Mouse (Mus musculus): ENCODE measurements around the gene Snhg11. TPM values are rescaled to one million over a fixed set of nuclear protein-coding genes. Genes with fewer than 3 reads are reported as not detected.
A peak's percentile ranks its signal among the peaks of the same experiment; 100 is the strongest.

Snhg11 gene
- total RNA-seq (2015) (0.17 and 0.24 TPM in 2 replicates), total RNA-seq (2017) (0.03 and 0.17 TPM in 2 replicates)

GRCm38 (mm10) chr2:158375443-158376122 lies at the start of gene Snhg11:
Snhg11 (plus strand) TSS chr2:158375638.
- peak; percentile 78 for ATAC-seq (replicated peaks; ENCODE audit: poor library complexity)

DNA sequence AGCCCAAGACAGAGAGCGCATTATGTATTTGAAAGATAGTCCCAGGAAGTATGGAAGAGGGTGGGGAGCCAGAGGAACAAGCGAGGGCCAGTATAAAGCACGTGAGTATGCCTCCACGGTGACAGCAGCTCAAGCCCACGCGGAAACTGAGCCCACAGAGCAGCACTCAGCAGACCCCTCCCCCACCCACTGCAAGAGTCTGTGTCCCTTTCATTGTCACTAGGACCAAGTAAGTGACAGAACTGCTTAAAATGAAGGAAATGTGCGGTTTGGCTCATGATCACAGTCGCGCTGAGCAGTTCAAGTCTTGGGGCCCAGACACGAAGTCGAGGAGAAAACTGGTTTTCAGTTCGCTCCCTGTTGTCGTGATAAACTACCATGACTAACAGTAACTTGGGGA lies 41.1 kb upstream of the Snhg11 start:
- ATAC-seq (replicated peaks; ENCODE audit: poor library complexity): no peak

- no peak for ATAC-seq (replicated peaks; ENCODE audit: poor library complexity)
Measured at GRCm38 (mm10) chr2:158337698-158338097, 37.7 kb upstream of the Snhg11 start.

- ATAC-seq (replicated peaks; ENCODE audit: poor library complexity): peak; percentile 88
Measured at GRCm38 (mm10) chr2:158339948-158340564, 35.4 kb upstream of the Snhg11 start.

DNA sequence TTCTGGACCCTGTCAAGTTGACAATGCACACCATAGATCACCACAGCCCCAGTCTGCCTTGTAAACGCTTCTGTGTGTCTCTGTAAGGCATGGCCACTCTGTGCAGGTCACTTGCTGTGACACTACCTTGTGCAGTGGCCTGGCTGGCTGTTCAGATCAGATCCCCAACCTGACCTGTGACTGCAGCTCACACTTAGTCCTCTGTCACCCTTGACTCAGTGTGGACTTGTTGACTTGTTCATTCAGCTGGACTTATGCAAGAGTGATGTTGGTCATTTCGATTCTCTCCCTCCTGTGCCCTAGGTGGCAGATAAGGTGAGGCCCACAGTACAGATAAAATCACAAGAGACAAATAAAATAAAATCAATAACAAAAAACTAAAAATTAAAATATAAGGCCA lies 34.1 kb upstream of the Snhg11 start:
- no peak for ATAC-seq (replicated peaks; ENCODE audit: poor library complexity)

GRCm38 (mm10) chr2:158343495-158343894 lies 31.9 kb upstream of the Snhg11 start:
- ATAC-seq (replicated peaks; ENCODE audit: poor library complexity): peak; percentile 65

GRCm38 (mm10) chr2:158346467-158346866 lies 29.0 kb upstream of the Snhg11 start:
- ATAC-seq (replicated peaks; ENCODE audit: poor library complexity): 0 out of 2 replicates have a peak, but pooled peaks have one; percentile 13

GRCm38 (mm10) chr2:158347868-158348267 lies 27.6 kb upstream of the Snhg11 start:
- peak; percentile 87 for ATAC-seq (replicated peaks; ENCODE audit: poor library complexity)

DNA sequence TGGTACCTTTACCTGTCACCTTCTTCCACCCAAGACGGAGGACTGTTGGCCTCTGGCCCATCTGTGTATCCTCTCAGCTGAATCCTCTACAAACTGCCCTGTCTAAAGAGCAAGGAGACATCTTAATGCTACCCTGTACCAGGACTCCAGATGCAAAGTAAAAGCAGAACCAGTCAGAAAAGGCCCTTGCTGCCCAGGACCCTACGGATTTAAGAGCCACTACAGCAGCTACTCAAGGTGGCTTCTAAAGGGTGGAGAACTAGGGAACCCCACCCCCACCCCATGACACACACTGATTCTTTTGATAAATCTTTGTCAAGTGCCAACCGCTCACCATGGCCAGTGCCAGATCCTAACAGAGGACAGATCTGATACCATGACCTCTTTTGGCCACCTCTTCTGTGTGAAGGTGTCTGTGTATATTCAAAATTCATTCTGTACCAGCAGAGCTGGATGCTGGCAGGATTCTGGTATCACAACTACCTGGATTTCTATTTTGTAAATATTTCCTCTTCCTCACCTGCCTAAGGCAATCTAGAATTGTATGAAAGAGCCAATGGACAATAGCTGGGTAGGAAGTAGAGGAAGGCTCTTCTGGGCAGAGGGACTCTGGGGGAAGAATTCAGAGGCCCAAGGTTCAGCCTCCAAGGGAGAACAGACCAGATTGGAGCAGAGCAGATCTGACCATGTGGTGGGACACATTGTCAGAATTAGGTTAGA lies 22.5 kb upstream of the Snhg11 start:
- ATAC-seq (replicated peaks; ENCODE audit: poor library complexity): no peak

DNA sequence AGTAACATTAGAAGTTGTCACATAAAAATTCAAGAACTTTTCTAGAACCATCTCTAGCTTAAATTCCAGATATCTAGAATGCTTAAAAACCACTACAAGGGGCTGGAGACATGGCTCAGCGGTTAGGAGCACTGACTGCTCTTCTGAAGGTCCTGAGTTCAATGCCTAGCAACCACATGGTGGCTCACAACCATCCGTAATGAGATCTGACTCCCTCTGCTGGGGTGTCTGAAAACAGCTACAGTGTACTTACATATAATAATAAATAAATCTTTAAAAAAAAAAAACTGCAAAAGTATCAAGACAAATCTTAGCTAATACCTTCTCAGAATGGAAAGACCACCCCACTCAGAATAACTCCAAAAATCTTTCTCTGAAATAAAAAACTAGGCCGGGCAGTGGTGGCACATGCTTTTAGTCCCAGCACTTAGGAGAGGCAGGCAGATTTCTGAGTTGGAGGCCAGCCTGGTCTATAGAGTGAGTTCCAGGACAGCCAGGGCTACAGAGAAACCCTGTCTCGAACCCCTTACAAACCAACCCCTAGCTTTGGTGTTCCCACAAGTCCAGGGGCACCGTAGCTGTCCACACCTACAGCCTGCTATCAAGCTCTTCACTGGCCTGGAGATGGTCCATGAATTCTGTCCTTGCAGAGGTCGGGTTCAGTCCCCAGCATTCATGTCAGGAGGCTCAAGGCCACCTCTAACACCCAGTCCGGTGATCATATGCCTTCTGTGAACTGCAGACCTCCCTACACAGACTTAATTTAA lies 20.9 kb upstream of the Snhg11 start:
- ATAC-seq (replicated peaks; ENCODE audit: poor library complexity): no peak

DNA sequence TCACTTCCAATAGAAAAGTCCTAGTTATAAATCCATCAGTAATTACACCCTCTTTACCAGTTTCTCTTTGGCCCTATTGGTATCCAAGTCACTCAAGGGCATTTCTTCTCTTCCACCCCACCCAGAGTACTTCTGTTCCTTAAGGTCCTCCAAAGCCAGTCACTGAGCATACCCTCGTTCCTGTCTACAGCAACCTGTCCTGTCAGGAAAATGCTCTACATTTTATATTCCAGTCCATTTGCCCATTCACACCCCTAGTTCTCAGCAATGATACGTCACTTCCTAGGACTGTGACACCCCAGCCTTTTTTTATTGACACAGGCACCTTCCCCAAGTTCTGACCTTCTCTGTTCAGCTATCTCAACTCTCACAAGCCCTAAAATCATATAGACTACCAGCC lies 20.2 kb upstream of the Snhg11 start:
- ATAC-seq (replicated peaks; ENCODE audit: poor library complexity): no peak

DNA sequence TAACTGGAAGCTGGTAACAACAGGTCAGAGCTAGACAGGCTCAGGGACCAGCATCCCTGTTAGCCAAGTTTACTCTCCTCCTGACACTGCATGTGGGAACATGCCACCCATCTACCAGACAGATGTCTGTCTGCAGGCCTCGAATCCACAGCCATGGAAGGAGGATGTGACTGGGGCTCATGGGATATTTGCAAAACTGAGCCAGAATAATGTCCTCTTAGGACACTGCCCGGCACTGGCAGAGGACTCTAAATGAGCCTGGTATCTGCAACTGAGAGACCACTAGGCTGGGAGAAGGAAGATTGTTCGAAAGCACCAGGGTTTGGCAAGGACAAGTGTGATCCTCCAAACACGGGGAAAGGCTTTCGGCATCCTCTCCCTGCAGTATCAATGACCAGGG lies 19.3 kb upstream of the Snhg11 start:
- no peak for ATAC-seq (replicated peaks; ENCODE audit: poor library complexity)

DNA sequence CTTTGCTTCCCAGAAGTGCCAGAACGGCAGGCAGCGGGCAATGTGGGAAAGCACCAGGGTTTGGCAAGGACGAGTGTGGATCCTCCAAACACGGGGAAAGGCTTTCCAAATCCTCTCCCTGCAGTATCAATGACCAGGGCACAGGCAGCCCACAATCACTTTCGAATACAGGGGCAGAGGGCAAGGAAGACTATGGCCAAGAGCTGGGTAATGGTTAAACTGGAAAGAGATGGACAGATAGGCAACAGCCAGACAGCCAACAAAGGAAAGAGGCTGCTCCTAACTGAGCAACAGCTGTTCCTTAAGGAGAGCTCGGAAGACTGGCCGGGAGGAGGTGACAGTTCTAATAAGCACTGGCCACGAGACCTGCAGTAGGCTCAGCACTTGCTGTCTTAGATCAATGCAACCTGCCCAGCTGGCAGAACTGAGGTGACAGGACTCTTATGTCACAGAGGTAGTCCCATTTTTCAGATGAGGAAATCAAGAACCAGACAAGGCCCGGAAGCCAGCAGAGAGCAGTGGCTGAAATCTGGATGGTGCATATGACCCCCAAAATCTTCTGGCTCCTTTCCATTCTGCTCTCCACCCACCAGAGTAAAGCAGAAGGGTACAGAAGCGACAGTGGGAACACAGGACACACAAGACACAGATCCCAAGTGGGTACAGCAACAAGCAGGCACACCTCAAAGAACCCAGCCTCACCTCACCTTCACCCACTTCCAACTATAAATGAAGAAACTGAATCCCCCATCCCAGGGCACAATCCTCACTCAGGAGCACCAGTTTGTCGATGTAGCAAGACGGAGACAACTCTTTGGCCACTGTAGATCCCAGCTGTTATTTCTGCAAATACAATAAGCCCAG lies 15.4 kb upstream of the Snhg11 start:
- no peak for ATAC-seq (replicated peaks; ENCODE audit: poor library complexity)

GRCm38 (mm10) chr2:158360873-158361677 lies 14.4 kb upstream of the Snhg11 start:
- peak; percentile 92 for ATAC-seq (replicated peaks; ENCODE audit: poor library complexity)

DNA sequence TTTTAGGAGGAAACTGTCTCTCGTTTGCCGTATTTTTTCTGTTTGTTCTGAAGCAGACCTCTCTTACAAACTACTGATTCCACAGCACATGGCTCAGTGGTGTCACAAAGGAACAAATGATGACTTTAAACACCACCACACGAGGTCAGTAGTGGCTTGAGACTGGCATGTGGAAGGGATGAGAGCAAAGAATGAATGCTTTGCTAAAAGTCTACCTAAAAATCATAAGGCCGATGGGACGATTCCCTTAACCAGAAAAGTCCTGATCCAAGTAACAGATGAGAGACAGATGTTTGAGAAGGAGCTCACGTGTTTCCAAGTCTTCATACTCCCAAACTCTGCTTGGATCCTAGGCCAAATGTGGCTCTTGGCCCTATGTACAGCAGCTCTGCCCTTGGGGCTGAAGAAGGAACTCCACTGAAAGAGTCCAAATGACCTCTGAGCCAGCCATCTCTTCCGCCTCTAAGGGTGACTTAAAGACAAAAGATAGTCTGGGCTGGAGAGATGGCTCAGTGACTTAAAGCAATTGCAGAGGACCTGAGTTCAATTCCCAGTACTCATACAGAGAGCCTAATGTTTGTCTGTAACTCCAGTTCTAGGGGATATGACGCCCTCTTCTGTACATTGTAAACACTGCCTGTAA lies 13.6 kb upstream of the Snhg11 start:
- ATAC-seq (replicated peaks; ENCODE audit: poor library complexity): peak; percentile 35

DNA sequence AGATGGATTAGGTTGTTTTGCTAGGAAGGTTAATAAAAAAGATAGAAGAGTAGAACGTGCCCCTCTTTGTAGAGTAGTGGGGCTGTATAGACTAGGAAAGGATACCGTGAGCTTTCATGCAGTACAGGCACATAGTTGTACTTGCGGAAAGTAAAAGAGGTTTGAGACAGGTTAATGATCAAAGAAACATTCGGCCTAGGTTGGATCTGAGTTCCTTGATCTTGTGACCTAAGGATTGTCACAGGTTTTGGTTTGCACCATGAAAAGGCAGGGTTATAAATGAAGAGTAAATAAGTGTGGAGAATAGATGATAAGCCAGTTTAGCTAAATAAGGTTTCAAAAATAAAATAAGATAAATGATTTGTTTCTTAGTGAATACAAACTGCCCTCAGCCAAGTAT lies 11.3 kb upstream of the Snhg11 start:
- ATAC-seq (replicated peaks; ENCODE audit: poor library complexity): no peak

DNA sequence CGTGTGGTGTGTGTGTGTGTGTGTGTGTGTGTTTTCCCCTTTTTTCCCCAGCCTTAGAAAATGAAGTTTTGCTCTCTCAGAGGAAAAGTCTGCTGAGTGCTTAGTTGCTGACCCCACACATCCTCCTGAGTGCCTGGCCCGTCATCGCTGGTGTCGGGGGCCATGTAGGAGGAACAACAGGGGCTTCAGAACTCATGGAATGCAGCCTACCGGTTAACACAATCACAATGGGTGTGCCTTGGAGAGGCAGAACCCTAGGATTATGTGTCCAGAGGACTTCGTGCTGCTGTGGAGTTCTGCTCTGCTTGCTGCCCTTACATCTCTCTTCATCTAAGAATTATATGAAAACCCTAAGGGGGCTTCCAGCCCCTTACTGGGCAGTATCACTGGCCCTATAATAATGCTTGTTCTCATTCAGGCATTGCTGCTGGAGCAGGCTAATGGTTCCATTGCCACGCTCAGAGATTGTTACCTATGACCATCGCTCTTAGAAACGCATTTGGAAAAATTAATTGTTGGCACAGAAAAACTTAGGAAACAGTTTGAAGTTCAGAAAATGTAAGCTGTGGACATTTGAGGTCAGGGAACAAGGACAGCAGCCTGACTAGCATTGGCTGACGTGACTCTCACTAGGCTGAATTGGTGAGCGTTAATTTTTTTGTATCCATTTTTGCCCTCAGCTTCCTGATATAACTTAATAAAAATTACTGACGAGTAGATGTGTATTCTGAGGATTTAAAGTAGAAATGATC lies 10.2 kb upstream of the Snhg11 start:
- no peak for ATAC-seq (replicated peaks; ENCODE audit: poor library complexity)

DNA sequence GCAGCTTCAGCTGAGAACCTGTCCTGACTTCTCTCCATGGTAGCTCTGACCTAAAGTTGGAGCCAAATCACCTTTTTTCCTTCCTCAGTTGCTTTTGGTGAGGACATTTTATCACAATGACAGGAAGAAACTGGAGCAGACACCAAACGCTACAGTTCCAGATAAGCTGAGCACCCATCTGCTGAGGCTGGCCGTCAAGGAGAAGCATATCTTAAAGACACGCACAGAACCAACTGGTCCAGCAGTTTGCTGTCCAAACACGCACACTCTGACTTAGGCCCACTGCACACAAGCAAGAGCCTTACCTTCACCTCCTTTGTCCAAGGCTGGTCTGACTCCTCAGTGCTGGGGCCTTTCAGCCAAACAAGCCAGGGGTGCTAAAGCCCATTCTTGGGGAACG lies 7.8 kb upstream of the Snhg11 start:
- peak; percentile 39; the same call in 1 of the 2 replicates for ATAC-seq (replicated peaks; ENCODE audit: poor library complexity)
